Mouse (Mus musculus): ENCODE measurements around the gene Pdgfc.
"Not testable (repeated sequence)": the region's sequence is repeated elsewhere in the genome, so short reads cannot be mapped to it uniquely, and the experiment has no call there.

Pdgfc gene

GRCm38 (mm10) chr3:81045344-81046050, 9.3 kb downstream of the Pdgfc start:
- DNase-seq (ENCODE audit: low spot score in 2 of 2) = no peak

GRCm38 (mm10) chr3:81046652-81047607, 10.7 kb downstream of the Pdgfc start:
- DNase-seq (ENCODE audit: low spot score in 2 of 2) = no peak

- DNase-seq (ENCODE audit: low spot score in 2 of 2) = no peak
Observed at GRCm38 (mm10) chr3:81051522-81051921, 15.3 kb downstream of the Pdgfc start.

- DNase-seq (ENCODE audit: low spot score in 2 of 2) = no peak
Observed at GRCm38 (mm10) chr3:81052422-81052821, 16.2 kb downstream of the Pdgfc start.

- DNase-seq (ENCODE audit: low spot score in 2 of 2) = no peak
Observed at GRCm38 (mm10) chr3:81054074-81054473, 17.9 kb downstream of the Pdgfc start.

- DNase-seq (ENCODE audit: low spot score in 2 of 2) = no peak
Observed at GRCm38 (mm10) chr3:81057719-81058118, 21.5 kb downstream of the Pdgfc start.

DNA sequence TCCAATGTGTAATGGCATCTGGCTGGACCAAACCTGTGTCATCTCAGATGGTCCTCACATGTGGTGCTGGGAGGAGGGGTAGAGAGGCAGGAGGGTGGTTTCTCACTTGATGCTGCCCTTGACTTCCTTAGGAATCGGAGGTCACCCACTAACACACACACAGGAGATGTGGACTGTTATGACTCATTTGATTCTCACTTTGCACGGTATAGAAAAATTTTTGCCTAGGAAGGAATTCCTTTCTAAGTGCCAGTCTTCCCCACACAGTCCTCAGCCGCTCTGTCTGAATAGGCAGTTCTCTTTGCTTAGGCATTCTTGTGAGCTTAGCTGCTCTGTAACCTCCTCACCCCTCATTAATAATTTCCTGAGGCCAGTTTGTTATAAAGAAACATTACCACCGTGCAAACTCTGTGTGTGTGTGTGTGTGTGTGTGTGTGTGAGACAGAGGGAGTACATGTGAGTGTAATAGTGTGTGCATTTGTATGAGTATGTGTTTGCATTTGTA, 22.4 kb downstream of the Pdgfc start:
- DNase-seq (ENCODE audit: low spot score in 2 of 2) = no peak

DNA sequence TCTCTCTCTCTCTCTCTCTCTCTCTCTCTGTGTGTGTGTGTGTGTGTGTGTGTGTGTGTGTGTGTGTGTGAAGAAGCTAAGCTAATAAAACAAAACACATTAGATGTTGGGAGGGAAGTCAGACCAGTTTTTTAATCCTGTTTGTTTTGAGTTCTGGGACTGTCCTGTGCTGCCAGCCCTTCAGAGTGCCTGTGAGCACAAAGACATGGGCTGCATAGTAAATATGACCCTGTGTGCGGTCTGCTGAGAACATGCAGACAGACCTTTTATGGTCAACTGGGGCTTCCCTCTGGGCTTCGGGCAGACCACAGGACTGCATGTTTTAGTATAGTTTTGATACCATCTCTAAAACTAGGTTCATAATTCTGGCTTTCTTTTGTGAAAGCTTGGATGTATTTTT, 32.3 kb downstream of the Pdgfc start:
- DNase-seq (ENCODE audit: low spot score in 2 of 2) = no peak

- DNase-seq (ENCODE audit: low spot score in 2 of 2) = no peak
Observed at GRCm38 (mm10) chr3:81101136-81101535, 64.9 kb downstream of the Pdgfc start.

DNA sequence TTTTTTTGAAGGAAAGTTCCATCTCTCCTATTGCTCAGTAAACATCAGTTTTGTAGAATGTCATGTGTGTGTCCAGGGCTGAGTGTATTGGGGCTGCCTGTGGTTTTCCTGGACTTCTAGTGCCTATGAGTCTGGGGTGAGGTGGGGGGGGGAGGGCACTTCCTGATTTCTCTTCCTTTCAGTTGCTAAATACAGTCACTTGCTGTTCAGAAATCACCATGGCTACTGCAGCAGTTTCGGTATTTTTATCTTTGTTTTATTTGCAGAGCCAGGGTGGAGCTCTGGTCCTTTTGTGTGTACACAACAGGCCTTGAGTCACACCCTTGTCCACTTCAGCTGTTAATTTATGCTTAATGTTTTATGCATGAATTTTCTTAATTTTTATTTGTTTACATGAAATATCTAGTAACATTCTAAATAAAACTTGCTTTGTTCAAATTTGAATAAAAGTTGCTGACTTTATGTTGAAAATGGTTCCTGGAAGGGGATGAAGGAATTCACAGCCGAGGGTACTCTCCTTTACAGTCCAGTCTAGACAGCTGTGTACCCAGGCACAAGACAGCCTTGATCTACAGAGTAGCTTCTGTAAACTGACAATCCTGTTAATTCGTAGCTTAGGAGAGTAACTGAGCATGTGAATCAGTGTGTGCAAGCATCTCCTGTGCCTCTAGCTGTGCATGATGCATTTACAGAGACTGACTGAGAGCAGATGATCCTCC, 66.1 kb downstream of the Pdgfc start:
- DNase-seq (ENCODE audit: low spot score in 2 of 2) = no peak

DNA sequence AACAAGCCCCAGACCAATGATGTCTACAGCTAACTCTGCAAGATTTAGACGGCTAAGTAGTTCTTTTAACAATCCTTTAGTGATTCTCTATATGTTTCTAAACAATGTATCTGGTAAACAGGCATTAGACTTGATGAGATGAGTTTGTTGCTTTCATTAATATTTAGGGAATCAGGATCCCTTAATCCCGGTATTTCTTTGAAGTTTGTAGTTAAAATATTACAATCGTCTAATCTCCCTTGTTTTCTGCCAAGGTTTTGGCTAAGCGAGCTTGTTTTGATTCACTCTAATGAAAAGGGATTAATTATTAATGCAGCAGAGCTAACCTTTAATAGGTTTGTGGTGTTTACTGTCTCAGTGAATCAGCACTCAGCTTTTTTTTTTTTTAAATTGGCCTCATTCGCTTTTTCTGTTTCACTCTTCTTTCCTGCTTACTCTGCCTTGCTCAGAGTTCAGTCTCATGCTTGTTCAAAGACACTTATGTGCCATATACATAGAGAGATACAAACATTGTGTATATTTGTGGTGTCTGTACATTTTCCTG, 66.7 kb downstream of the Pdgfc start:
- no peak for DNase-seq (ENCODE audit: low spot score in 2 of 2)

- no peak for DNase-seq (ENCODE audit: low spot score in 2 of 2)
Observed at GRCm38 (mm10) chr3:81107515-81107914, 71.3 kb downstream of the Pdgfc start.

GRCm38 (mm10) chr3:81110968-81111367, 74.8 kb downstream of the Pdgfc start:
- no peak for DNase-seq (ENCODE audit: low spot score in 2 of 2)

GRCm38 (mm10) chr3:81112892-81113291, 76.7 kb downstream of the Pdgfc start:
- DNase-seq (ENCODE audit: low spot score in 2 of 2) = no peak

DNA sequence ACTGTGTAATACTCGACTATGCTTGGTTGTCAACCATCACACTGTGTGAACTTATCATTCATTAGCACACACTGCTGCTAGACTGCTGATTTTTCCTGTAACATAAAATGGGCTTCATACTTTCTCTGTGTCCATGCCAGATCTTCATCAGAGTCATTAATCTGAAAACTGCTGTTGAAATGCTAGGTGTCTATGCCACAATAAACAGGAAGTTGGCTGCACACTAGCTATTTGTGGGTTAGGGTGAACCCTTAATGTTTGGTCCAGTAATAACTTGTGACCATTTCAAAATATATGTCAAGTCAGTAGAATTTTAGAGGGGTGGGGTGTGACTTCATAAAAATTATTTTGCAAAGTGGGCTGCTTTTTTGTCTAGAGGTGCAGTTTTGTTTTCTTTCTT, 84.4 kb downstream of the Pdgfc start:
- no peak for DNase-seq (ENCODE audit: low spot score in 2 of 2)

GRCm38 (mm10) chr3:81121731-81122130, 85.5 kb downstream of the Pdgfc start:
- no peak for DNase-seq (ENCODE audit: low spot score in 2 of 2)

- no peak for DNase-seq (ENCODE audit: low spot score in 2 of 2)
Observed at GRCm38 (mm10) chr3:81123461-81123860, 87.2 kb downstream of the Pdgfc start.

DNA sequence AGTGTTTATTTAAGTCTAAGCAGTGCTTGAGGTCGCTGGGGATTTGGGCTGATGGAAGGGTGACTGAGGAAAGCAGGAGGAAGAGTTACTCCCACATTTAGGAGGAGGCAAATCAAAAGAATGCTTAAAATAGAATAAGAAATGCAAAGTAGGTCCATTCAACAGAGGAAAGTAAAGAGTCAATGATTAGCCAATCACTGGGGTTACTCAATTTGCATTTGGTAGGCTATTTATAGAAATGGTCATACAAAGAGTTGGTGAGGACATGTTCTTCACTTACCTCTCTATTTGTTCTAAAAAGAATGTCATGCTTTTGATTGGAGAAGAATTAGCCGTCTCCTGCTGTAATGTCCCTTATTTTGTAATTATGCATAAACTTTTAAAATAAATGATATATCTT, 90.8 kb downstream of the Pdgfc start:
- DNase-seq (ENCODE audit: low spot score in 2 of 2) = no peak

DNA sequence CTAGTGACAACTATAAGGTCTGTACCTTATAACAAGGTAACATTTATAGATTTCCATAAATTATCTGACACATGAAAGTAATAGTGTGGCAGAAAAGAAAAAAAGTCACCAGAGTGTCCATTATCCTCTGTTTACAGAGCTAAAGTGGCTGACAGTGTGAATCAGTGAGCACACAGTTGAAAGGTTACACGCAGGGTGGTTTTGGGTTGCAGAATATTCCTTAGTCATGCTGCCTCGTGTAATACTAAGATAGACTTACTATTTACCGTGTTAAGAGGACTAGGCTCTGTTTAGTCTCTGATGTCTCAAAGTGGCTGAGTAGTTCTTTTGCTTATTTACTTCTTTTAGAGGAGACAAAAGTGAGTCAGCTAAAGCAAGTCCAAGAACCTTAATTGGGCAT, 100.8 kb downstream of the Pdgfc start:
- DNase-seq (ENCODE audit: low spot score in 2 of 2) = no peak

DNA sequence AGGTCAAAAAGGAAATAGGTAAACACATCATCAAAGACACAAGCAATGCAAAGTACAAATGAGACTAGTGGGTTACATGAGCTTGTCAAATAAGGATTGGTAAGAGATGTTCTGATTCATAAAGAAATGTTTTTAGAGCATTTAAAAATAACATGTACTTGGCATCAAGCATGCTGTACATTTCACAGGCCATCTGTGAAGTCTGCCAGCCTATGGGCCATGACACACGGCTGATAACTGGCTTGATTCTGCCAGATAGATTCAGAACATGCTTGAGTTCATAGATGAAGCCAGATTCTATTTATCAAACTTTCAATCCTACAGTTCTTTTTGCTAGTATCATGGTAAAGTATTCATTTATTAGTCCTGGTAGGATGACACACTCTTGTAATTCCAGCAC, 101.8 kb downstream of the Pdgfc start:
- not testable (repeated sequence) for DNase-seq (ENCODE audit: low spot score in 2 of 2)

DNA sequence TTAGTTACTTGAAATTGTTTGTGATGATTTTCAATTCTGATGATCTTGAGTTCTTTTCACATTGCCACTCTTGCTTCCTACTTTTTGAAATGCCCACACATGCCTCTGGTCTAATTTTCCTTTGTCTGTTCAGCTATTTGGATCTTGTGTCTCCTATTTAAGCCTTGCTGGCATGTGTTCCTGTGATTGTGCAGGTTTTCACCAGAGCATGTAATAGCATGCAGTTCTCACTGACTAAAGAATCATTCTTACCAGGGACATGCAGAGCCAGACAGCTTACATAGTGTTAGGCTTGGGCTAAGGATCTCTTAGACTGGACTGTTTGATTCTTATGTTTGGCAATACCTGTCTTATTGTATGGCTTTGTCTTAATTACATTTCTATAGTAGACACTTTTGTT, 107.5 kb downstream of the Pdgfc start:
- DNase-seq (ENCODE audit: low spot score in 2 of 2) = no peak

GRCm38 (mm10) chr3:81149109-81149521, 112.9 kb downstream of the Pdgfc start:
- no peak for DNase-seq (ENCODE audit: low spot score in 2 of 2)

Data from urinary bladder, adult 18-20 months (tissue).